ENCODE assay signal across 10 mouse cellular contexts in genomic region chr4:62621880-62622675, GRCm38 (mm10).
DNase-seq lines count a peak whose midpoint lies in the region; ATAC-seq and TF ChIP-seq lines count a peak whose summit lies in the region.
"Had no signal": no experiment of that assay in that cellular context is flagged by ENCODE, and none has a peak within 500 bp of the region (broad histone marks: within the 10 kb centered on the region; RNA-seq: fewer than 3 reads in every experiment).

No protein-coding gene starts in this region.

- H3K4me3 ChIP-seq in forebrain, embryonic 10.5 days: peak overlapping the region; percentile 1; the same call in 1 of the 2 replicates
- H3K4me3 ChIP-seq in forebrain, embryonic 16.5 days (replicated peaks; ENCODE audit: low read length): no peak overlapping the region
- no peak overlapping the region for H3K4me3 ChIP-seq in cortical plate, adult 2 months (ENCODE audit: insufficient read depth, low read length)
- H3K4me3 ChIP-seq in hindbrain, embryonic 15.5 days: no peak overlapping the region
- H3K4me3 ChIP-seq in midbrain, embryonic 11.5 days (ENCODE audit: low read depth, low read length): no peak overlapping the region

- peak overlapping the region; percentile 69 for H3K27ac ChIP-seq in forebrain, embryonic 10.5 days
- no peak overlapping the region; the same call in 1 of the 2 replicates for H3K27ac ChIP-seq in forebrain, embryonic 16.5 days (ENCODE audit: low read length)
- peak overlapping the region; percentile 77 for H3K27ac ChIP-seq in cortical plate, adult 2 months (ENCODE audit: insufficient read depth, low read length)
- H3K27ac ChIP-seq in hindbrain, embryonic 15.5 days (replicated peaks): peak overlapping the region; percentile 41; the same call in 1 of the 2 replicates
- no peak overlapping the region for H3K27ac ChIP-seq in midbrain, embryonic 11.5 days (ENCODE audit: low read depth, low read length)

- no peak for TF ChIP-seq POLR2A in cortical plate, adult 2 months (IDR thresholded peaks at IDR 0.05; ENCODE audit: extremely low read depth, insufficient read depth, low read length)

- no peak for ATAC-seq in forebrain, embryonic 16.5 days
- no peak for ATAC-seq in hindbrain, embryonic 15.5 days (ENCODE audit: low FRiP score, low read depth)
- no peak for ATAC-seq in midbrain, embryonic 11.5 days (ENCODE audit: low FRiP score)

- 75% methylated on average over 14 of the region's 14 CpGs for WGBS in forebrain, embryonic 10.5 days
- 81% methylated on average over 14 of the region's 14 CpGs for WGBS in forebrain, embryonic 16.5 days
- whole genome bisulfite sequencing in hindbrain, embryonic 15.5 days: 76% methylated on average over 14 of the region's 14 CpGs
- 79% methylated on average over 14 of the region's 14 CpGs for WGBS in midbrain, embryonic 11.5 days

- H3K9ac ChIP-seq in forebrain, embryonic 16.5 days (replicated peaks; ENCODE audit: low read depth, low read length): no peak overlapping the region
- no peak overlapping the region for H3K9ac ChIP-seq in hindbrain, embryonic 15.5 days
- H3K9ac ChIP-seq in midbrain, embryonic 11.5 days (ENCODE audit: low read length): no peak overlapping the region

- H3K9me3 ChIP-seq in forebrain, embryonic 10.5 days: no peaks in the 10 kb centered on the region
- H3K9me3 ChIP-seq in forebrain, embryonic 16.5 days (ENCODE audit: control insufficient read depth, low read length): no peaks in the 10 kb centered on the region
- no peaks in the 10 kb centered on the region for H3K9me3 ChIP-seq in hindbrain, embryonic 15.5 days
- no peaks in the 10 kb centered on the region for H3K9me3 ChIP-seq in midbrain, embryonic 11.5 days (ENCODE audit: control insufficient read depth, low read length)

- H3K4me1 ChIP-seq in forebrain, embryonic 10.5 days: peaks cover 71% of the 10 kb centered on the region
- peaks cover 38% of the 10 kb centered on the region for H3K4me1 ChIP-seq in forebrain, embryonic 16.5 days (replicated peaks; ENCODE audit: control insufficient read depth, insufficient read depth, low read length)
- no peaks in the 10 kb centered on the region for H3K4me1 ChIP-seq in cortical plate, adult 2 months (ENCODE audit: control insufficient read depth, insufficient read depth, low read length)
- H3K4me1 ChIP-seq in hindbrain, embryonic 15.5 days (replicated peaks): peaks cover 48% of the 10 kb centered on the region
- peaks cover 32% of the 10 kb centered on the region for H3K4me1 ChIP-seq in midbrain, embryonic 11.5 days (ENCODE audit: control insufficient read depth, insufficient read depth, low read length)

- H3K36me3 ChIP-seq in forebrain, embryonic 10.5 days (replicated peaks): peaks cover 24% of the 10 kb centered on the region
- no peaks in the 10 kb centered on the region for H3K36me3 ChIP-seq in forebrain, embryonic 16.5 days (ENCODE audit: control insufficient read depth, insufficient read depth)
- H3K36me3 ChIP-seq in hindbrain, embryonic 15.5 days: no peaks in the 10 kb centered on the region
- H3K36me3 ChIP-seq in midbrain, embryonic 11.5 days (ENCODE audit: control insufficient read depth, insufficient read depth, low read length): no peaks in the 10 kb centered on the region

- DNase-seq in forebrain, embryonic 10.5 days (ENCODE audit: extremely low spot score, low spot score): no peak
- DNase-seq in midbrain, embryonic 11.5 days (ENCODE audit: low spot score, missing footprints): peak; percentile 80
- no peak for DNase-seq in thymus, postnatal 36 days
- no peak for DNase-seq in adrenal gland, adult 2 months
- no peak for DNase-seq in right cerebral cortex, postnatal 14 days
- DNase-seq: gastrocnemius, postnatal 14 days; thymus, adult 18-20 months had no signal

- H3K4me2 ChIP-seq in forebrain, embryonic 16.5 days (ENCODE audit: low read length): no peak overlapping the region
- 0 out of 2 replicates have a peak overlapping the region, but pooled peaks have one; percentile 2 for H3K4me2 ChIP-seq in hindbrain, embryonic 15.5 days
- no peak overlapping the region for H3K4me2 ChIP-seq in midbrain, embryonic 11.5 days

- TF ChIP-seq CTCF in cortical plate, adult 2 months (IDR thresholded peaks at IDR 0.05; ENCODE audit: extremely low read depth, insufficient read depth, low read length): no peak

- H3K27me3 ChIP-seq in forebrain, embryonic 10.5 days (ENCODE audit: poor library complexity, severe bottlenecking): peaks cover 7% of the 10 kb centered on the region; the same call in 1 of the 2 replicates
- no peaks in the 10 kb centered on the region for H3K27me3 ChIP-seq in forebrain, embryonic 16.5 days (replicated peaks; ENCODE audit: control insufficient read depth, insufficient read depth, low read length)
- H3K27me3 ChIP-seq in hindbrain, embryonic 15.5 days: no peaks in the 10 kb centered on the region
- H3K27me3 ChIP-seq in midbrain, embryonic 11.5 days (ENCODE audit: control insufficient read depth, insufficient read depth, low read length): no peaks in the 10 kb centered on the region

Comparison
In these comparisons a context has a peak if more than half of its experiments do, and no peak if none do; other contexts are left out.
1. H3K27ac ChIP-seq: peak in forebrain, embryonic 10.5 days (single experiment), cortical plate, adult 2 months (single experiment) and hindbrain, embryonic 15.5 days (single experiment); none in forebrain, embryonic 16.5 days (single experiment) and midbrain, embryonic 11.5 days (single experiment).